Mouse (Mus musculus) hindbrain, embryonic 13.5 days (tissue): ENCODE results near the gene Gpr39. TPM values are rescaled to one million over a fixed set of nuclear protein-coding genes. Genes with fewer than 3 reads are reported as not detected.

ENCODE experiments used
- ATAC-seq: fragments of 200-750 bp; cut with Nextera tagmentation; 2 replicates; pipeline ENCODE4 v1.8.0; 2017; ENCODE audit warnings: moderate TSS enrichment; ENCODE audit not compliant: low FRiP score
- H3K27ac ChIP-seq: fragments of 300-500 bp; sonication (generic); 2 replicates; pipeline ENCODE4 v1.5.1; 2015; ENCODE audit warnings: inconsistent platforms, mild to moderate bottlenecking, moderate library complexity
- H3K27me3 ChIP-seq: fragments of 300-500 bp; sonication (generic); 2 replicates; pipeline ENCODE4 v1.6.1; 2015; ENCODE audit warnings: mild to moderate bottlenecking, inconsistent platforms
- H3K36me3 ChIP-seq: fragments of 300-500 bp; sonication (generic); 2 replicates; pipeline ENCODE4 v1.6.1; 2015; ENCODE audit warnings: mild to moderate bottlenecking, inconsistent platforms
- H3K4me1 ChIP-seq: fragments of 300-500 bp; sonication (generic); replicated peaks from 2 replicates; pipeline ENCODE4 v1.6.1; 2015; ENCODE audit warnings: inconsistent platforms
- H3K4me2 ChIP-seq: fragments of 300-500 bp; sonication (generic); 2 replicates; pipeline ENCODE4 v1.6.1; 2015; ENCODE audit warnings: inconsistent platforms, mild to moderate bottlenecking, moderate library complexity
- H3K4me3 ChIP-seq: fragments of 300-500 bp; sonication (generic); 2 replicates; pipeline ENCODE4 v1.5.1; 2015; ENCODE audit warnings: mild to moderate bottlenecking, inconsistent platforms
- H3K9ac ChIP-seq: fragments of 300-500 bp; sonication (generic); 2 replicates; pipeline ENCODE4 v1.6.1; 2015; ENCODE audit warnings: mild to moderate bottlenecking, inconsistent platforms
- H3K9me3 ChIP-seq: fragments of 300-500 bp; sonication (generic); 2 replicates; pipeline ENCODE4 v1.6.1; 2016; ENCODE audit warnings: inconsistent platforms
- WGBS: fragments of 180-500 bp; shearing (Covaris S2); methylation state at CpG from one replicate; pipeline ENCODE4 v1.1.7; 2015; 5-methylcytosine and 5-hydroxymethylcytosine counted together
- polyA plus RNA-seq: library from polyadenylated mRNA; unstranded; fragments of >200 nt; fragmentation: Nextera tagmentation; extraction: Ambion mirVana; gene quantifications from 2 replicates; pipeline ENCODE4 v1.2.1, GENCODE M21; 2015

Gpr39 gene
- polyA plus RNA-seq, 1 experiment from 2014 or later = 0.08 TPM

- 78% methylated on average over 4 of the region's 4 CpGs for WGBS
- H3K9me3 ChIP-seq = no peaks in the 10 kb centered on the region
These were observed 13.7 kb upstream of the Gpr39 start for GRCm38 (mm10) chr1:125663104-125663503.

GRCm38 (mm10) chr1:125665127-125665637, 11.6 kb upstream of the Gpr39 start:
- no peak overlapping the region for H3K4me2 ChIP-seq
- no peak overlapping the region for H3K9ac ChIP-seq
- WGBS = 81% methylated on average over 5 of the region's 5 CpGs
- no peak overlapping the region for H3K4me3 ChIP-seq
- H3K9me3 ChIP-seq = no peaks in the 10 kb centered on the region
- no peaks in the 10 kb centered on the region for H3K36me3 ChIP-seq
- no peak overlapping the region for H3K27ac ChIP-seq
- H3K4me1 ChIP-seq = no peaks in the 10 kb centered on the region
- no peaks in the 10 kb centered on the region for H3K27me3 ChIP-seq
- no peak for ATAC-seq

More at GRCm38 (mm10) chr1:125663104-125663503, 13.7 kb upstream of the Gpr39 start:
- H3K4me2 ChIP-seq = no peak overlapping the region
- no peaks in the 10 kb centered on the region for H3K4me1 ChIP-seq
- no peak overlapping the region for H3K9ac ChIP-seq
- no peaks in the 10 kb centered on the region for H3K27me3 ChIP-seq
- no peak for ATAC-seq
- H3K27ac ChIP-seq = no peak overlapping the region
- H3K4me3 ChIP-seq = no peak overlapping the region
- no peaks in the 10 kb centered on the region for H3K36me3 ChIP-seq

GRCm38 (mm10) chr1:125669035-125669434, 7.8 kb upstream of the Gpr39 start:
- H3K27me3 ChIP-seq = no peaks in the 10 kb centered on the region
- H3K4me1 ChIP-seq = no peaks in the 10 kb centered on the region
- WGBS = 80% methylated on average over 5 of the region's 5 CpGs
- H3K9ac ChIP-seq = no peak overlapping the region
- no peak overlapping the region for H3K4me3 ChIP-seq
- no peak overlapping the region for H3K27ac ChIP-seq
- no peak for ATAC-seq
- no peaks in the 10 kb centered on the region for H3K9me3 ChIP-seq
- no peak overlapping the region for H3K4me2 ChIP-seq
- H3K36me3 ChIP-seq = no peaks in the 10 kb centered on the region

GRCm38 (mm10) chr1:125675186-125675585, 1.6 kb upstream of the Gpr39 start:
- Histone ChIP-seq H3K4me1 (no peaks in the 10 kb centered on the region), H3K4me3 (no peak overlapping the region), H3K9me3 (no peaks in the 10 kb centered on the region), H3K4me2 (no peak overlapping the region), H3K27ac (no peak overlapping the region), H3K36me3 (no peaks in the 10 kb centered on the region), H3K9ac (no peak overlapping the region), H3K27me3 (no peaks in the 10 kb centered on the region)
- no peak for ATAC-seq
- WGBS = 93% methylated on average over 1 of the region's 1 CpGs

GRCm38 (mm10) chr1:125677286-125677685, 491 bp downstream of the Gpr39 start:
- H3K27ac ChIP-seq = no peak overlapping the region
- WGBS = 90% methylated on average over 5 of the region's 5 CpGs

GRCm38 (mm10) chr1:125679522-125680077, 2.8 kb downstream of the Gpr39 start:
- Histone ChIP-seq H3K36me3 (no peaks in the 10 kb centered on the region), H3K27me3 (no peaks in the 10 kb centered on the region), H3K9me3 (no peaks in the 10 kb centered on the region), H3K9ac (no peak overlapping the region), H3K27ac (no peak overlapping the region), H3K4me3 (no peak overlapping the region), H3K4me1 (no peaks in the 10 kb centered on the region; the same call in 1 of the 2 replicates), H3K4me2 (no peak overlapping the region)
- ATAC-seq = no peak
- WGBS = 92% methylated on average over 4 of the region's 4 CpGs

More at GRCm38 (mm10) chr1:125677286-125677685, 491 bp downstream of the Gpr39 start:
- Histone ChIP-seq H3K4me2 (no peak overlapping the region), H3K4me1 (no peaks in the 10 kb centered on the region; the same call in 1 of the 2 replicates), H3K4me3 (no peak overlapping the region), H3K9ac (no peak overlapping the region), H3K9me3 (no peaks in the 10 kb centered on the region), H3K36me3 (no peaks in the 10 kb centered on the region), H3K27me3 (no peaks in the 10 kb centered on the region)
- ATAC-seq = no peak

- Histone ChIP-seq H3K9me3 (no peaks in the 10 kb centered on the region), H3K4me2 (no peak overlapping the region), H3K4me1 (no peaks in the 10 kb centered on the region; the same call in 1 of the 2 replicates), H3K27ac (no peak overlapping the region), H3K36me3 (no peaks in the 10 kb centered on the region), H3K27me3 (no peaks in the 10 kb centered on the region), H3K4me3 (no peak overlapping the region), H3K9ac (no peak overlapping the region)
- WGBS = 96% methylated on average over 3 of the region's 3 CpGs
- no peak for ATAC-seq
These were observed 7.6 kb downstream of the Gpr39 start for GRCm38 (mm10) chr1:125684423-125684822.

- Histone ChIP-seq H3K4me2 (no peak overlapping the region), H3K9ac (no peak overlapping the region), H3K4me1 (no peaks in the 10 kb centered on the region; the same call in 1 of the 2 replicates), H3K4me3 (no peak overlapping the region), H3K9me3 (no peaks in the 10 kb centered on the region), H3K27me3 (no peaks in the 10 kb centered on the region), H3K36me3 (no peaks in the 10 kb centered on the region), H3K27ac (no peak overlapping the region)
- 96% methylated on average over 1 of the region's 1 CpGs for WGBS
- no peak for ATAC-seq
These were observed 8.5 kb downstream of the Gpr39 start for GRCm38 (mm10) chr1:125685304-125685703.

- Histone ChIP-seq H3K4me2 (no peak overlapping the region), H3K4me3 (no peak overlapping the region), H3K27ac (no peak overlapping the region), H3K4me1 (no peaks in the 10 kb centered on the region), H3K9me3 (no peaks in the 10 kb centered on the region), H3K9ac (no peak overlapping the region), H3K36me3 (no peaks in the 10 kb centered on the region), H3K27me3 (no peaks in the 10 kb centered on the region)
- ATAC-seq = no peak
- WGBS = 87% methylated on average over 13 of the region's 13 CpGs
These were observed 11.1 kb downstream of the Gpr39 start for GRCm38 (mm10) chr1:125687701-125688420.

- H3K4me2 ChIP-seq = no peak overlapping the region
- no peak overlapping the region for H3K4me3 ChIP-seq
- no peaks in the 10 kb centered on the region for H3K4me1 ChIP-seq
- no peaks in the 10 kb centered on the region for H3K9me3 ChIP-seq
- H3K27ac ChIP-seq = no peak overlapping the region
- no peaks in the 10 kb centered on the region for H3K36me3 ChIP-seq
- ATAC-seq = no peak
- H3K27me3 ChIP-seq = no peaks in the 10 kb centered on the region
- H3K9ac ChIP-seq = no peak overlapping the region
These were observed 16.7 kb downstream of the Gpr39 start for GRCm38 (mm10) chr1:125693541-125693940.

- H3K36me3 ChIP-seq = no peaks in the 10 kb centered on the region
- H3K9ac ChIP-seq = no peak overlapping the region
- H3K4me1 ChIP-seq = no peaks in the 10 kb centered on the region
- WGBS = 79% methylated on average over 5 of the region's 5 CpGs
- ATAC-seq = no peak
- no peaks in the 10 kb centered on the region for H3K27me3 ChIP-seq
- H3K27ac ChIP-seq = no peak overlapping the region
- H3K4me3 ChIP-seq = no peak overlapping the region
- no peaks in the 10 kb centered on the region for H3K9me3 ChIP-seq
- no peak overlapping the region for H3K4me2 ChIP-seq
These were observed 17.5 kb downstream of the Gpr39 start for GRCm38 (mm10) chr1:125694338-125694737.

- Histone ChIP-seq H3K4me2 (no peak overlapping the region), H3K27me3 (no peaks in the 10 kb centered on the region), H3K9ac (no peak overlapping the region), H3K36me3 (no peaks in the 10 kb centered on the region), H3K4me1 (peaks cover 11% of the 10 kb centered on the region; the same call in 1 of the 2 replicates), H3K9me3 (no peaks in the 10 kb centered on the region), H3K4me3 (no peak overlapping the region), H3K27ac (no peak overlapping the region)
- 80% methylated on average over 4 of the region's 4 CpGs for WGBS
- ATAC-seq = no peak
These were observed 24.4 kb downstream of the Gpr39 start for GRCm38 (mm10) chr1:125701101-125701590.
